Mouse (Mus musculus) stomach, embryonic 14.5 days (tissue): Measurements from ENCODE around the gene Vps13d. TPM values are rescaled to one million over a fixed set of nuclear protein-coding genes. Genes with fewer than 3 reads are reported as not detected.
A peak's percentile ranks its signal among the peaks of the same experiment; 100 is the strongest.

Source experiments
- ATAC-seq: fragments of 200-750 bp; cut with Nextera tagmentation; 2 replicates; pipeline ENCODE4 v1.8.0; 2017; ENCODE audit warnings: low read depth, moderate TSS enrichment; ENCODE audit not compliant: insufficient number of reproducible peaks, insufficient read depth, low FRiP score
- H3K27ac ChIP-seq: fragments of 300-500 bp; sonication (generic); 2 replicates; pipeline ENCODE4 v1.5.1; 2014; ENCODE audit warnings: mild to moderate bottlenecking, low read length, moderate library complexity, mixed read lengths
- H3K27me3 ChIP-seq: fragments of 300-500 bp; sonication (generic); 2 replicates; pipeline ENCODE4 v1.6.1; 2014; ENCODE audit warnings: low read length, control low read depth, mixed read lengths; ENCODE audit not compliant: control insufficient read depth, insufficient read depth
- H3K36me3 ChIP-seq: fragments of 300-500 bp; sonication (generic); 2 replicates; pipeline ENCODE4 v1.6.1; 2014; ENCODE audit warnings: mild to moderate bottlenecking, control low read depth, low read length, moderate library complexity, mixed read lengths; ENCODE audit not compliant: control insufficient read depth, insufficient read depth
- H3K4me1 ChIP-seq: fragments of 300-500 bp; sonication (generic); 2 replicates; pipeline ENCODE4 v1.6.1; 2014; ENCODE audit warnings: low read length, control low read depth, mixed read lengths; ENCODE audit not compliant: control insufficient read depth, insufficient read depth
- H3K4me2 ChIP-seq: fragments of 300-500 bp; sonication (generic); replicated peaks from 2 replicates; pipeline ENCODE4 v1.6.1; 2014; ENCODE audit warnings: low read depth, low read length, control low read depth
- H3K4me3 ChIP-seq: fragments of 300-500 bp; sonication (generic); 2 replicates; pipeline ENCODE4 v1.5.1; 2014; ENCODE audit warnings: low read depth, low read length, control low read depth
- H3K9ac ChIP-seq: fragments of 300-500 bp; sonication (generic); replicated peaks from 2 replicates; pipeline ENCODE4 v1.6.1; 2014; ENCODE audit warnings: low read depth, mild to moderate bottlenecking, control low read depth, low read length, moderate library complexity, mixed read lengths
- H3K9me3 ChIP-seq: fragments of 300-500 bp; sonication (generic); 2 replicates; pipeline ENCODE4 v1.6.1; 2016; ENCODE audit warnings: low read depth, low read length, control low read depth; ENCODE audit not compliant: control insufficient read depth
- WGBS: fragments of 180-500 bp; shearing (Covaris S2); extraction: QIAGEN DNeasy Blood & Tissue Kit; methylation state at CpG from one replicate; pipeline ENCODE4 v1.1.7; 2014; 5-methylcytosine and 5-hydroxymethylcytosine counted together
- polyA plus RNA-seq: library from polyadenylated mRNA; unstranded; fragments of >200 nt; fragmentation: Nextera tagmentation; extraction: Ambion mirVana; gene quantifications from 2 replicates; pipeline ENCODE4 v1.2.1, GENCODE M21; 2014

The Vps13d gene
- polyA plus RNA-seq, 1 experiment from 2014 or later: 15.0 TPM

GRCm38 (mm10) chr4:145017745-145018144 is 177.1 kb downstream of the Vps13d start:
- WGBS: 54% methylated on average over 2 of the region's 2 CpGs
- no peak overlapping the region for H3K4me3 ChIP-seq
- H3K9me3 ChIP-seq: no peaks in the 10 kb centered on the region
- H3K27me3 ChIP-seq: no peaks in the 10 kb centered on the region
- ATAC-seq: no peak
- H3K4me1 ChIP-seq: peaks cover 27% of the 10 kb centered on the region
- H3K36me3 ChIP-seq: peaks cover 15% of the 10 kb centered on the region
- H3K9ac ChIP-seq: no peak overlapping the region
- peak overlapping the region; percentile 21; the same call in 1 of the 2 replicates for H3K27ac ChIP-seq
- H3K4me2 ChIP-seq: no peak overlapping the region

GRCm38 (mm10) chr4:145016669-145017068 is 178.1 kb downstream of the Vps13d start:
- Histone ChIP-seq H3K4me1 (peaks cover 31% of the 10 kb centered on the region), H3K9me3 (no peaks in the 10 kb centered on the region), H3K36me3 (peaks cover 15% of the 10 kb centered on the region), H3K27me3 (no peaks in the 10 kb centered on the region), H3K27ac (no peak overlapping the region), H3K4me2 (no peak overlapping the region), H3K4me3 (no peak overlapping the region), H3K9ac (no peak overlapping the region)
- no peak for ATAC-seq
- 83% methylated on average over 1 of the region's 1 CpGs for WGBS

GRCm38 (mm10) chr4:145014632-145014960 is 180.2 kb downstream of the Vps13d start:
- H3K9ac ChIP-seq: no peak overlapping the region
- ATAC-seq: no peak
- peak overlapping the region; percentile 35; the same call in 1 of the 2 replicates for H3K27ac ChIP-seq
- H3K4me3 ChIP-seq: no peak overlapping the region
- H3K4me1 ChIP-seq: peaks cover 49% of the 10 kb centered on the region
- H3K27me3 ChIP-seq: no peaks in the 10 kb centered on the region
- 70% methylated on average over 4 of the region's 4 CpGs for WGBS
- peaks cover 14% of the 10 kb centered on the region for H3K36me3 ChIP-seq
- H3K9me3 ChIP-seq: no peaks in the 10 kb centered on the region
- no peak overlapping the region for H3K4me2 ChIP-seq

GRCm38 (mm10) chr4:145013760-145014631 is 180.8 kb downstream of the Vps13d start:
- no peak overlapping the region for H3K9ac ChIP-seq
- H3K27me3 ChIP-seq: no peaks in the 10 kb centered on the region
- 48% methylated on average over 7 of the region's 7 CpGs for WGBS
- no peak overlapping the region for H3K4me2 ChIP-seq
- peak overlapping the region; percentile 85; the same call in 1 of the 2 replicates for H3K27ac ChIP-seq
- no peaks in the 10 kb centered on the region for H3K9me3 ChIP-seq
- peaks cover 11% of the 10 kb centered on the region for H3K36me3 ChIP-seq
- no peak overlapping the region for H3K4me3 ChIP-seq
- H3K4me1 ChIP-seq: peaks cover 53% of the 10 kb centered on the region
- no peak for ATAC-seq

DNA sequence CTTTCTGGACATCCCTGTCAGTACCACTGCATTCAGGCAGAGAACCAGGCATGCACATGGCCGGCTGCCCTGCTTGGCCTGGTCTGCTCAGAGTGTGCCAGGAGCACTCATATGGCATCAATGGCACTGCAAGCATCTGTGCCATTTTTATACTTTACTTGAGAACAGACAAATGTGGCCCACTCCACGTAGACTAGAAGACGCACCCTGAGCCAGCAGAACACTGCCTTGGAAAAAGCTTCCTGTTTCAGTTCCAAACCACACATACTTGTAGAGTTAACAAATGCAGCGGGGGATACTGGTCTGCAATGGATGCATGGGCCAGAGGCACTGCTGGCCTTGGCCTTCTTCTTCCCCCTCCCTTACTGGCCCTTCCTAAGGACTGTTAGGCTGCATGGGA is 181.6 kb downstream of the Vps13d start:
- Histone ChIP-seq H3K27ac (peak overlapping the region; percentile 85), H3K4me1 (peaks cover 50% of the 10 kb centered on the region), H3K36me3 (peaks cover 11% of the 10 kb centered on the region), H3K9me3 (no peaks in the 10 kb centered on the region), H3K9ac (no peak overlapping the region), H3K4me3 (no peak overlapping the region), H3K27me3 (no peaks in the 10 kb centered on the region), H3K4me2 (no peak overlapping the region)
- WGBS: 68% methylated on average over 4 of the region's 4 CpGs
- no peak for ATAC-seq

GRCm38 (mm10) chr4:145011156-145011555 is 183.6 kb downstream of the Vps13d start:
- H3K4me3 ChIP-seq: no peak overlapping the region
- no peak for ATAC-seq
- 71% methylated on average over 3 of the region's 3 CpGs for WGBS
- peaks cover 43% of the 10 kb centered on the region for H3K4me1 ChIP-seq
- no peak overlapping the region for H3K4me2 ChIP-seq
- no peak overlapping the region; the same call in 1 of the 2 replicates for H3K27ac ChIP-seq
- H3K9me3 ChIP-seq: no peaks in the 10 kb centered on the region
- H3K27me3 ChIP-seq: no peaks in the 10 kb centered on the region
- H3K36me3 ChIP-seq: peaks cover 6% of the 10 kb centered on the region
- H3K9ac ChIP-seq: no peak overlapping the region

DNA sequence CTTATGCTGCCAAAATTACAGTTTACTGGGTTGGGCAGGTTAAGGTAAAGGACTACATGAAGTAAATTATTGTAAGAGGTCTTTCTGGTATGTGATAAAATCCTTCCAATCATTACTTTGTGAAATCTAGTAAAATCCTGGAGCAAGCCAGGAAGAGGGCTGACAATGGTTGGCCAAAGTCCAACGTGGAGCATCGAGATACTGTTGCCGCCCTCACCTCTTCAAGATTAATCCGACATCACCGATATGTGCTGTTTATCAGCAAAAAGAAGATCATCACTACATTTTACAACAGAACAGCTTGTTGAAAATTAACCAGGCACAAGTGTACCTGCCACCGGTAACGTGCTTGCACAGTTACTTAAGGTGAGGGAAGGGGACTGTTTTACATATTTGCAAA is 184.9 kb downstream of the Vps13d start:
- Histone ChIP-seq H3K4me1 (peaks cover 42% of the 10 kb centered on the region), H3K4me2 (no peak overlapping the region), H3K4me3 (no peak overlapping the region), H3K27me3 (no peaks in the 10 kb centered on the region), H3K27ac (peak overlapping the region; percentile 56; the same call in 1 of the 2 replicates), H3K36me3 (no peaks in the 10 kb centered on the region), H3K9me3 (no peaks in the 10 kb centered on the region), H3K9ac (no peak overlapping the region)
- ATAC-seq: no peak
- WGBS: 48% methylated on average over 7 of the region's 7 CpGs

GRCm38 (mm10) chr4:145009437-145009836 is 185.4 kb downstream of the Vps13d start:
- no peaks in the 10 kb centered on the region for H3K9me3 ChIP-seq
- H3K4me2 ChIP-seq: no peak overlapping the region
- no peak for ATAC-seq
- H3K27ac ChIP-seq: peak overlapping the region; percentile 56; the same call in 1 of the 2 replicates
- H3K4me1 ChIP-seq: peaks cover 37% of the 10 kb centered on the region
- no peak overlapping the region for H3K4me3 ChIP-seq
- no peaks in the 10 kb centered on the region for H3K36me3 ChIP-seq
- WGBS: 27% methylated on average over 3 of the region's 3 CpGs
- H3K27me3 ChIP-seq: no peaks in the 10 kb centered on the region
- no peak overlapping the region for H3K9ac ChIP-seq
